Mouse (Mus musculus) heart, embryonic 15.5 days (tissue): ENCODE measurements at regions not wholly inside any gene's neighbourhood (a gene's known extent, or its start where the extent isn't known, plus 50 kb on each side); places are given as distances from the start of the nearest gene placed in this dataset.

Experiments used
- ATAC-seq: fragments of 200-750 bp; cut with Nextera tagmentation; replicated peaks from 2 replicates; pipeline ENCODE4 v1.8.0; 2017; ENCODE audit warnings: low read depth, moderate TSS enrichment; ENCODE audit not compliant: insufficient number of reproducible peaks, insufficient read depth, low FRiP score
- H3K27ac ChIP-seq: fragments of 300-500 bp; sonication (generic); 2 replicates; pipeline ENCODE4 v1.5.1; 2015; ENCODE audit warnings: mild to moderate bottlenecking, inconsistent platforms
- H3K27me3 ChIP-seq: fragments of 300-500 bp; sonication (generic); 2 replicates; pipeline ENCODE4 v1.6.1; 2015; ENCODE audit warnings: inconsistent platforms
- H3K36me3 ChIP-seq: fragments of 300-500 bp; sonication (generic); 2 replicates; pipeline ENCODE4 v1.6.1; 2015; ENCODE audit warnings: mild to moderate bottlenecking, inconsistent platforms
- H3K4me1 ChIP-seq: fragments of 300-500 bp; sonication (generic); replicated peaks from 2 replicates; pipeline ENCODE4 v1.6.1; 2015; ENCODE audit warnings: inconsistent platforms
- H3K4me2 ChIP-seq: fragments of 300-500 bp; sonication (generic); 2 replicates; pipeline ENCODE4 v1.6.1; 2015; ENCODE audit warnings: inconsistent platforms, mild to moderate bottlenecking, moderate library complexity
- H3K4me3 ChIP-seq: fragments of 300-500 bp; sonication (generic); 2 replicates; pipeline ENCODE4 v1.5.1; 2015; ENCODE audit warnings: mild to moderate bottlenecking, inconsistent platforms
- H3K9ac ChIP-seq: fragments of 300-500 bp; sonication (generic); 2 replicates; pipeline ENCODE4 v1.6.1; 2015; ENCODE audit warnings: mild to moderate bottlenecking, inconsistent platforms
- H3K9me3 ChIP-seq: fragments of 300-500 bp; sonication (generic); replicated peaks from 2 replicates; pipeline ENCODE4 v1.6.1; 2016; ENCODE audit warnings: inconsistent platforms
- WGBS: fragments of 180-500 bp; shearing (Covaris S2); methylation state at CpG from one replicate; pipeline ENCODE4 v1.1.7; 2015; ENCODE audit warnings: mixed read lengths; 5-methylcytosine and 5-hydroxymethylcytosine counted together

GRCm38 (mm10) chr9:47054595-47054994 is 56.1 kb downstream of the Gm4791 start:
- Histone ChIP-seq H3K36me3 (no peaks in the 10 kb centered on the region), H3K9ac (no peak overlapping the region), H3K27me3 (no peaks in the 10 kb centered on the region; the same call in 1 of the 2 replicates), H3K27ac (no peak overlapping the region), H3K4me3 (no peak overlapping the region), H3K9me3 (no peaks in the 10 kb centered on the region), H3K4me1 (no peaks in the 10 kb centered on the region), H3K4me2 (no peak overlapping the region)
- 72% methylated on average over 10 of the region's 10 CpGs for WGBS
- no peak for ATAC-seq

DNA sequence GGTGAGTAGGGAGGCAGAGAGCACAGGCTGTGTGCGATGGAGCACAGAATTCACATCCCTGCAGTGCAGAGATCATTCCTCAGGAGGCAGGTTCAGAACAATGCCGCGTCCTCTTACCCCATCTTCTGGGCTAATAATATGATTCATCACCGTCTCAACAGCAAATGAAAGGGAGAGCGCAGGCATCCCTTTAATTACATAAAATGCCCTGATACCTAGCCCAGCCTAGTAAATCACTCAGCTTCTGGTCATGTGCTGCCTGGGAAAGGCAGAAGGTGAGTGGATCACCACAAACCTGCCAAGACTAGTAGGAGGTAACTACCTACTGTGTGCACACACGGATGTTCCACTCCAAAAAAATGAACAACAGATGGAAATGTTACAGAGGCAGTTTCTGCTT is 57.0 kb downstream of the Gm4791 start:
- H3K9me3 ChIP-seq: no peaks in the 10 kb centered on the region
- no peaks in the 10 kb centered on the region; the same call in 1 of the 2 replicates for H3K27me3 ChIP-seq
- no peak overlapping the region for H3K9ac ChIP-seq
- H3K27ac ChIP-seq: no peak overlapping the region
- no peaks in the 10 kb centered on the region for H3K36me3 ChIP-seq
- no peak overlapping the region for H3K4me2 ChIP-seq
- H3K4me1 ChIP-seq: no peaks in the 10 kb centered on the region
- no peak for ATAC-seq
- WGBS: 78% methylated on average over 6 of the region's 6 CpGs
- no peak overlapping the region for H3K4me3 ChIP-seq

- H3K27ac ChIP-seq: no peak overlapping the region
- H3K9me3 ChIP-seq: no peaks in the 10 kb centered on the region
- no peaks in the 10 kb centered on the region for H3K36me3 ChIP-seq
- no peak for ATAC-seq
- H3K4me2 ChIP-seq: no peak overlapping the region
- H3K27me3 ChIP-seq: peaks cover 4% of the 10 kb centered on the region
- no peak overlapping the region for H3K4me3 ChIP-seq
- WGBS: 74% methylated on average over 7 of the region's 7 CpGs
- no peaks in the 10 kb centered on the region for H3K4me1 ChIP-seq
- no peak overlapping the region for H3K9ac ChIP-seq
These were observed 60.9 kb downstream of the Gm4791 start for GRCm38 (mm10) chr9:47059339-47060005.

- Histone ChIP-seq H3K27ac (no peak overlapping the region), H3K36me3 (no peaks in the 10 kb centered on the region), H3K4me3 (no peak overlapping the region), H3K4me1 (no peaks in the 10 kb centered on the region), H3K4me2 (no peak overlapping the region), H3K27me3 (peaks cover 4% of the 10 kb centered on the region), H3K9me3 (no peaks in the 10 kb centered on the region), H3K9ac (no peak overlapping the region)
- 72% methylated on average over 2 of the region's 2 CpGs for WGBS
- no peak for ATAC-seq
These were observed 62.2 kb downstream of the Gm4791 start for GRCm38 (mm10) chr9:47060757-47061156.

DNA sequence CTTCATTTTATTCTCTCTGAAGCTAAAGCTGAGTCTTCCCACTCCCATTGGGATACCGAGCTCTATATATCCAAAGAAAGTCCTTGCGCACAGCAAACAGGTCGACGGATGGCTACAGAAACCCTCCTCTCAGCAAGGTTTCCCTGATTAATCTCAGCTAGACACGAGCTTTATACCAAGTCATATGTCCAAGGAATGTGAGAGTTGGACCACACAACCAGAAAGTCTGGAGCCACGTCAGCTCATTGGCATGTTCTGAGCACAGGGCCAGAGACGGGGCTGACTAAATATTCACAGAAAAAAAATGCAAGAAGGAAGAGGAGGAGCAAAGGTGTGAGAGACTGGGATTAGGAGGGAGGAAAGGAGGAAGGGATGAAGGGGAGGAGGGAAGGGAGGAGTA is 64.0 kb downstream of the Gm4791 start:
- WGBS: 69% methylated on average over 7 of the region's 7 CpGs
- H3K4me1 ChIP-seq: no peaks in the 10 kb centered on the region
- H3K9me3 ChIP-seq: no peaks in the 10 kb centered on the region
- H3K4me3 ChIP-seq: no peak overlapping the region
- H3K27ac ChIP-seq: no peak overlapping the region
- no peaks in the 10 kb centered on the region for H3K36me3 ChIP-seq
- no peak for ATAC-seq
- no peak overlapping the region for H3K4me2 ChIP-seq
- peaks cover 4% of the 10 kb centered on the region for H3K27me3 ChIP-seq
- no peak overlapping the region for H3K9ac ChIP-seq

DNA sequence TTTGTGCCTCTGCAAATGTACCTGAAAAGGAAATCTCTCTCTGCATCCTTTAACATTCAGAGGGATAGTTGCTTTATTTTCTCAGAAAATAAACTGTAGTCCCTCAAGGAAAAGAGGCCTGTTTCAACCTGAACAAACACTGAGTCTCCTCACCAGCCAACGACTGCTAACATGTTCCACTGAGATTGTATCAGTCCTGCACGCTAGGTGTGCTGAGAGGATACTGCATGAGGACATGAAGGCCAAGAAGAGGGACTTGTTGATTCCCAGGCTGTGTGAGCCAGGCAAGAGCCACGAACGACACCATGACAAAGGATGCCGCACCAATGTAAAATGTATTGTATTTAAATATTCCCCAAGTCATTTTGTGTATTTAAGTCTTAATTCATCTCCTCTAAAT is 65.2 kb downstream of the Gm4791 start:
- Histone ChIP-seq H3K27me3 (peaks cover 4% of the 10 kb centered on the region; the same call in 1 of the 2 replicates), H3K27ac (no peak overlapping the region), H3K9ac (no peak overlapping the region), H3K4me1 (no peaks in the 10 kb centered on the region), H3K36me3 (no peaks in the 10 kb centered on the region), H3K4me3 (no peak overlapping the region), H3K9me3 (no peaks in the 10 kb centered on the region), H3K4me2 (no peak overlapping the region)
- 71% methylated on average over 5 of the region's 5 CpGs for WGBS
- ATAC-seq: no peak

DNA sequence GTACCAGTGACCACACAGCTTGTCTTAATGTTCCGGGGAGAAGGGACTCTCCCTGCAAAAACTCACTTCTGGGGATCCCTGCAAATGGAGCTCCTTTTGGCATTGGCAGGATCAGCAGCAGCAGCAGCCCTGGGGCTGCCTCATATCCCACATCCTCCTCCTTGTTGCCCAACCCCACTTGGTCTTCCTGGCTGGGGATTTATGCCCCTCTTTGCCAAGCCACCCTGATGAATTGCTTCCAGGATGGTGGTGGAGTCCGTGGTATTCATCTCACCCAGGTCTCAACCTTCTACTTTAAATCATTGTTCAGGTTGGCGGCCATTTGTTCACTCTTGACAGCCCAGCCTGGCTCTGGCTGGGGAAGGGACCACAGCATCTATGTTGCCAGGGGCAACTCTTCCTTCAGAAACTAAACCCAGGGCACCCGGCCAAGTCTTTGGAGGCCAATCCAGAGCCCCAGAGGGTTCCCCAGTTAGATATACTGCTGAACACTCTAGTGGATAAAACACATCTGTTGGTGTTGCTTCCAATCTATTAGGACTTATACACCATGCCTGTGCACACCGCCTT is 66.0 kb downstream of the Gm4791 start:
- 66% methylated on average over 5 of the region's 5 CpGs for WGBS

DNA sequence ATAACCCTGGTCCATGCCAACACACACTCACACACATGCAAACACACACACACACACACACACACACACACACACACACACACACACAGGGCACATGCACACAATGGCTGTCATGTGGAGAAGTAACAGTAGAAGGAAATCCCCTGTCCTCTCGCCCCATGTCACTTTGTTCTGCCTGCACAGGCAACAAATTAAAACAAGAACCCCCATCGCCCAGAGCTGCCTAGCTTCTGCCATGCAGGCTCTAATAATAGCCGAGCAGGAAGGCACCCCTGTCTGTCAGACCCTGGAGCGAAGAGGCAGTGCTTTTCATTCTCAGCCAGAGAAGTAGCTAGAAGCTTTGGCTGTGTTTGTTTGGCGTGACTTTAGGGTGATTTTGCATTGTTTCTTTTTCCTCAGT is 70.9 kb downstream of the Gm4791 start:
- H3K36me3 ChIP-seq: no peaks in the 10 kb centered on the region
- 13% methylated on average over 5 of the region's 5 CpGs for WGBS
- peaks cover 9% of the 10 kb centered on the region; the same call in 1 of the 2 replicates for H3K4me1 ChIP-seq
- no peaks in the 10 kb centered on the region for H3K9me3 ChIP-seq
- H3K4me2 ChIP-seq: no peak overlapping the region
- H3K4me3 ChIP-seq: no peak overlapping the region
- H3K27me3 ChIP-seq: no peaks in the 10 kb centered on the region
- no peak for ATAC-seq
- no peak overlapping the region for H3K9ac ChIP-seq
- no peak overlapping the region for H3K27ac ChIP-seq

More for the DNA sequence above, 66.0 kb downstream of the Gm4791 start:
- Histone ChIP-seq H3K4me2 (no peak overlapping the region), H3K4me3 (no peak overlapping the region), H3K9me3 (no peaks in the 10 kb centered on the region), H3K36me3 (no peaks in the 10 kb centered on the region), H3K9ac (no peak overlapping the region), H3K27ac (no peak overlapping the region), H3K4me1 (peaks cover 5% of the 10 kb centered on the region; the same call in 1 of the 2 replicates), H3K27me3 (peaks cover 4% of the 10 kb centered on the region; the same call in 1 of the 2 replicates)
- ATAC-seq: no peak

DNA sequence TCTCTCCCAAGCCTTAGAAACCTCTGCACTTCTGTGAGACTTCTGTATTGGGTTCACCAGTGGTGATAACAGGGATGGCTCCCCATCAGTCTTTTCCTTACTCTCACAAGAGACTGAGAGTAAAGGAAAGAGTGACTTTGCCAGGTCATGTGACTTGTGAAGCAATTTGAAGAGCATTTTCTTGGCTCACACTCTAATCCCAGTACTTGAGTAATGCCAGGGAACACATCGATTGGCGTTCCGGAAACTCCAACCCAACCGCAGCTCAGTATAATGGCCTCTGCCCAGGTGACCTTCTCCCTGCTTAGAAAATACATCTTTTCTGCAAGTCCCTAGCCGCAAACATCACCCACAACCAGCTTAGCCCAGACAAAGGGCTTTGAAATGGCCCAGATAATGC is 72.4 kb downstream of the Gm4791 start:
- Histone ChIP-seq H3K4me3 (no peak overlapping the region), H3K4me2 (no peak overlapping the region), H3K36me3 (no peaks in the 10 kb centered on the region), H3K4me1 (peaks cover 9% of the 10 kb centered on the region; the same call in 1 of the 2 replicates), H3K27me3 (no peaks in the 10 kb centered on the region; the same call in 1 of the 2 replicates), H3K27ac (no peak overlapping the region), H3K9ac (no peak overlapping the region), H3K9me3 (no peaks in the 10 kb centered on the region)
- no peak for ATAC-seq
- 59% methylated on average over 5 of the region's 5 CpGs for WGBS

- H3K4me1 ChIP-seq: no peaks in the 10 kb centered on the region; the same call in 1 of the 2 replicates
- peaks cover 4% of the 10 kb centered on the region; the same call in 1 of the 2 replicates for H3K27me3 ChIP-seq
- no peak overlapping the region for H3K4me2 ChIP-seq
- 39% methylated on average over 6 of the region's 6 CpGs for WGBS
- H3K36me3 ChIP-seq: no peaks in the 10 kb centered on the region
- H3K4me3 ChIP-seq: no peak overlapping the region
- H3K9ac ChIP-seq: no peak overlapping the region
- no peak; the same call in 1 of the 2 replicates for ATAC-seq
- 0 out of 2 replicates have a peak, but pooled peaks cover 3% of the 10 kb centered on the region for H3K9me3 ChIP-seq
- no peak overlapping the region for H3K27ac ChIP-seq
These were observed 78.4 kb downstream of the Gm4791 start for GRCm38 (mm10) chr9:47076946-47077345.

- H3K9me3 ChIP-seq: 0 out of 2 replicates have a peak, but pooled peaks cover 3% of the 10 kb centered on the region
- no peaks in the 10 kb centered on the region for H3K36me3 ChIP-seq
- no peak overlapping the region for H3K4me3 ChIP-seq
- no peak overlapping the region for H3K27ac ChIP-seq
- WGBS: 32% methylated on average over 2 of the region's 2 CpGs
- no peak overlapping the region for H3K9ac ChIP-seq
- no peak overlapping the region for H3K4me2 ChIP-seq
- no peaks in the 10 kb centered on the region; the same call in 1 of the 2 replicates for H3K4me1 ChIP-seq
- H3K27me3 ChIP-seq: peaks cover 4% of the 10 kb centered on the region; the same call in 1 of the 2 replicates
- ATAC-seq: no peak
These were observed 78.9 kb downstream of the Gm4791 start for GRCm38 (mm10) chr9:47077416-47077815.
